Mouse (Mus musculus) spleen, postnatal 10 days (tissue): ENCODE measurements around the gene Efnb1.

Experiments used
- DNase-seq, 2 experiments: peaks; one replicate each; pipeline ENCODE4 v3.0.0; 2021 to 2022; ENCODE audit warnings: low spot score in 2 of 2

Efnb1 gene

DNA sequence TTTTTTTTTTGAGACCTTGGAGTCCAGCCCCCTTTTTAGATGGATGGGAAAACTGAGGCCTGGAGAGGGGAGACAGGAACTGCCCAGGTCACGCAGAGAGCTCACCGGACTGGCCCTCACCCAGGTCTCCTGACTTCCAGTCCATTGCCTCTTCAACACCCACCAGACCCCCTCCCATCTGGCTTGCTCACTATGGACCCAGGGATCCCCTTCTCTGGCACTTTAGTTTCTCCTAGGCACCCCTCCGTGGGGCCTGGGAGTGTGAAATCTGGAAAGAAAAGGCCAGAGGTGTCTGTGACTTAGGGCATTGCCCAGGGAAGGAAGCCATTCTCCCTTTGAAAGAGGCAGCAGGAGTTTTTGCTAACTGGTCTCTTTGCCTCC, 17.3 kb downstream of the Efnb1 start:
- DNase-seq: no peak

DNA sequence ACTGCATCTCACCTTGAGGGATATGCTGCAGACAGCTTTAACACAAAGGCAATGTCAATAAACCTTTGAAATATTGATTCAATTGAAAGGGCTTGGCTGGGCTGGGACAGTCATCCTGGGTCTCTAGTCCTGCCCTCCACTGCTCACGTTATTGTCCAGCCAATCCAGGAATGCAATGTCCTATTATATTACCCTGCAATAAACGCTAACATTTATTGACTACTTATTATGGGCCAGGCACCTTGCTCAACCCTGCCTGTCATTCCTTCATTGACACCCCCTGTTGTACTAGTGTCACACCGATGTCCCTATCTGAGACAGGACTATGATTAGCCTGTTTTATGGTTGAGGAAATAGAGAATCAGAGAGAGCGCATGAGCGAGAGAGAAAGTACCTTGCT, 18.4 kb downstream of the Efnb1 start:
- no peak for DNase-seq

- DNase-seq: no peak
These were observed 23.1 kb downstream of the Efnb1 start for GRCm38 (mm10) chrX:99159020-99159419.

DNA sequence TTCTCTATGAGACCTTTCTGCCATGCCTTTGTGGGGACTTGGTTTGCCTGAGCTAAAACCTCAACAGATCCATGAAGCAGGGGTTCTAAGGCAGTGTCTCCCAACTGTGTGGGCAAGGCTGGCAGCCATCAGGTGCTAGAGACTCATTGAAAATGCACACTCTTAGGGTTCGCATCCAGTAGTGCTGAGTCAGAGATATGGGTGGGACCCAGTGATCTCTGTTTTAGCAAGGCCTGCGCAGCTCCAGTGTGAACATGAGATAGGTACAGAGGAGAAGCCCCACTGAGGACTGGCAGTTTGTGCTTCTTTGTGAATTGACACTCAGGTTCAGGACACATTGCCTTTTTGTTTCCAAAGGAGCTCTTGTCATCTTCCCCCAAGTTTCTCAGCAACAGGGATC, 28.2 kb downstream of the Efnb1 start:
- DNase-seq: no peak

DNA sequence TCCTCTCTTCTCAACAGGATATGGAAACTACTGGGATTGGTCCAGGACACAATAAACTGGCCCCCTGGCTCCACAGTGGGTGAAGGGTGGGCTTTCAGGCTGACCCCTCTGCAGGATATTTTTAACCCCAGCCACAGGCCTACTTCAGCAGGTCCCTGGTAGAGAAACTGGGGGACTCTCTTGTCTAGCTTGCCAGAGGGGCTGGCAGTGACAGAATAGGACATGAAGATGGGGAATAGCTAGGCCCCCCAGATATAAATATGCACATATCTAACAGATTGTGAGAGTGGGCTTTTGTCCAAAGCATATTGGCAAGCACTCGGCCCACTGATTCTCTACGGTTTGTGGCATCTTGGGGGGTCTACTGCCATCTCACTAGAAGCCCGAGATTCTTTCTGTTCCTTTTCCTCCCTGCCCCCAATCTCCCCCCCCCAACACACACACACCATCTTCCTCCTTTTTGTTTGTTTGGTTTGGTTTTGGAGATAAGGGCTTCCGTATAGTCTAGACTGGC, 29.0 kb downstream of the Efnb1 start:
- no peak for DNase-seq

GRCm38 (mm10) chrX:99167014-99167413, 31.1 kb downstream of the Efnb1 start:
- no peak for DNase-seq

DNA sequence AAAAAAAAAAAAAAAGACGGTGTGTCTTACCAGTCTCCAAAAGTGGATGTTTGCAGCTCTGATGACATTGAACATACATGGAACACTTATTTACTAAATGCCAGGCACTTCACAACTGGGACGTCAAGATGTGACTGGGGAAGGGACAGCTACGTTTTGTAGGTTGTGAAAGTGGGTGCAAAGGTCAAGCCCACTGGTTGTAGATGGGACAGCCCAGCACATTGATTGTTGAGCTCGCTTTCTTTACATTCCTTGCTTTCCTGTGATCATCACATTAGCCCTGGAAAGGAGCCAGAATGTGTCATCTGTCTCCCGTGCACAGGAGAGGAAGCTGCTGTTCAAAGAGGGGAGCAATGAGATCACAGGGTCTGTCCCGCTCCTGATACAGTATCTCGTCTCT, 31.6 kb downstream of the Efnb1 start:
- no peak for DNase-seq

GRCm38 (mm10) chrX:99172301-99172700, 36.4 kb downstream of the Efnb1 start:
- DNase-seq: no peak

DNA sequence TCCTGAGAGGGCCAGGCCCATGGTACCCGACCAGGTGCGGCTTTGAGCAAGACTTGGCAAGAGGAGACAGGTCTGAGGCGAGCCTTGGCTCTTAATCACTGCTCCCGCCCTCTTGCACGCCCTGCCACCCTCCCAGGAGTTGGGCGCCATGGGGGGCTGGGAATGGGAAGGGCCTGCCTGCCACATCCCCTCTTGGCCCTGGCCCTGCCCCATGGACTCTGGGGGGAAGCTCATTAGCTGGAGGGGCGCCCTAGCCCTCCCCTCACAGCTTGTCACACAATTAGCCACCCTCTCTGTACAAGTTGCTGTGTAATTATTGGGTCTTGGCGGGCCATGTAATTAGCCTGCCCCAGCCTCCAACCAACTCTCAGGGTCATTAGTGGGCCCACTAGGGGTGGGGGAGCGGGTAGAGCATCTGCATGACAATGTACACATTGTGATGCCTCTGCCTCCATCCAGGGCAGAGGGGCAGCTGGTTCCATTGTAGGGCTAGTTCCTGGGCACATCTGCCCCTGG, 49.2 kb downstream of the Efnb1 start:
- DNase-seq: no peak

- DNase-seq: no peak
These were observed 50.8 kb downstream of the Efnb1 start for GRCm38 (mm10) chrX:99186497-99187435.

- no peak for DNase-seq
These were observed 55.6 kb downstream of the Efnb1 start for GRCm38 (mm10) chrX:99191441-99192087.

DNA sequence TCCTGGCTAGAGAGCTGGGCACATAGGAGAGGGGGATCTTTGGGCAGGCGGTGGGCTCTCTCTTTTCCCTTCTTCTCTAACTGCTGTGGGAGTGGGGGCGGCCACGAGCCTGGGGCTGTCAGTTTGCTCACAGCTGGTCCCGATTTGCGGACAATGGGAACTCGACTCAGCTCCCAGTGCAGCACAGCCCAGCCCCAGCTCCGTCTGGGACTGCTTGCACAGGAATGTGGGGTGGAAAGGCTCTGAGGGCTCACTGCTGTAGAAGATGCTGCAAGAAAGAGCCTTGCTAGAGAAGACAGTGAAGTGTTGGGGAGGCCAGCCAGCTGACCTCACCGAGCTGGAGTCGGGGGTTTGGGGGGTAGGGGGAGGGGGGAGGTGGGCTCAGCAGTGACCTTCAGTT, 61.0 kb downstream of the Efnb1 start:
- no peak for DNase-seq

- no peak for DNase-seq
These were observed 62.6 kb downstream of the Efnb1 start for GRCm38 (mm10) chrX:99198532-99198931.
